Mouse (Mus musculus) hindbrain, postnatal 0 days (tissue): ENCODE measurements around the gene Tead2. TPM values are rescaled to one million over a fixed set of nuclear protein-coding genes. Genes with fewer than 3 reads are reported as not detected.

Source experiments
- ATAC-seq: fragments of 200-750 bp; cut with Nextera tagmentation; 2 replicates; pipeline ENCODE4 v1.8.0; 2017; ENCODE audit warnings: mild to moderate bottlenecking, moderate TSS enrichment, moderate library complexity
- DNase-seq: peaks from one replicate; pipeline ENCODE4 v3.0.0-alpha.2; 2015; ENCODE audit warnings: low spot score
- H3K27ac ChIP-seq: fragments of 300-500 bp; sonication (generic); 2 replicates; pipeline ENCODE4 v1.5.1; 2014; ENCODE audit warnings: mild to moderate bottlenecking
- H3K27me3 ChIP-seq: fragments of 300-500 bp; sonication (generic); 2 replicates; pipeline ENCODE4 v1.6.1; 2014; ENCODE audit warnings: low read length, mixed read lengths; ENCODE audit not compliant: insufficient read depth
- H3K36me3 ChIP-seq: fragments of 300-500 bp; sonication (generic); 2 replicates; pipeline ENCODE4 v1.6.1; 2014; ENCODE audit warnings: low read length, mixed read lengths; ENCODE audit not compliant: insufficient read depth
- H3K4me1 ChIP-seq: fragments of 300-500 bp; sonication (generic); 2 replicates; pipeline ENCODE4 v1.6.1; 2014; ENCODE audit warnings: antibody characterized with exemption, low read length, mixed read lengths; ENCODE audit not compliant: insufficient read depth
- H3K4me2 ChIP-seq: fragments of 300-500 bp; sonication (generic); 2 replicates; pipeline ENCODE4 v1.6.1; 2014; ENCODE audit warnings: low read depth, mild to moderate bottlenecking, low read length, moderate library complexity, mixed read lengths
- H3K4me3 ChIP-seq: fragments of 300-500 bp; sonication (generic); 2 replicates; pipeline ENCODE4 v1.5.1; 2014; ENCODE audit warnings: low read length
- H3K9ac ChIP-seq: fragments of 300-500 bp; sonication (generic); replicated peaks from 2 replicates; pipeline ENCODE4 v1.6.1; 2014; ENCODE audit warnings: mild to moderate bottlenecking, low read length, moderate library complexity, mixed read lengths
- H3K9me3 ChIP-seq: fragments of 300-500 bp; sonication (generic); 2 replicates; pipeline ENCODE4 v1.6.1; 2016; ENCODE audit warnings: low read length, mixed read lengths
- CTCF ChIP-seq: IDR thresholded peaks from 2 replicates; pipeline ENCODE4 v1.5.1; 2016; ENCODE audit warnings: antibody characterized with exemption, control low read depth, low read depth
- WGBS: fragments of 180-500 bp; shearing (Covaris S2); extraction: QIAGEN DNeasy Blood & Tissue Kit; methylation state at CpG from one replicate; pipeline ENCODE4 v1.1.7; 2014; 5-methylcytosine and 5-hydroxymethylcytosine counted together
- polyA plus RNA-seq: library from polyadenylated mRNA; unstranded; fragments of >200 nt; fragmentation: Nextera tagmentation; extraction: Ambion mirVana; gene quantifications from 2 replicates; pipeline ENCODE4 v1.2.1, GENCODE M21; 2015
- total RNA-seq: library from RNA; depleted of rRNA; stranded (reverse); fragments of >200 nt; gene quantifications from 2 replicates; pipeline ENCODE4 v1.2.3, GENCODE M21; 2014; rRNA removed

Gene Tead2
- total RNA-seq (58.0 and 73.6 TPM in 2 replicates), polyA plus RNA-seq (36.0 and 37.3 TPM in 2 replicates)

- peak within 1 kb of the TSS; percentile 50 for H3K4me3 ChIP-seq
- TF ChIP-seq CTCF = no peak
- peak within 1 kb of the TSS; percentile 81 for H3K27ac ChIP-seq
- H3K9me3 ChIP-seq = no peaks in the 10 kb centered on the region
- no peaks in the 10 kb centered on the region; the same call in 1 of the 2 replicates for H3K36me3 ChIP-seq
- under 1% methylated on average over 54 of the region's 55 CpGs for WGBS
- DNase-seq (peak; percentile 48), ATAC-seq (peak; percentile 60)
- 0 out of 2 replicates have a peak, but pooled peaks cover 5% of the 10 kb centered on the region for H3K27me3 ChIP-seq
- peaks cover 14% of the 10 kb centered on the region; the same call in 1 of the 2 replicates for H3K4me1 ChIP-seq
- peak within 1 kb of the TSS; percentile 71 for H3K4me2 ChIP-seq
- H3K9ac ChIP-seq = peak within 1 kb of the TSS; percentile 66
Observed at GRCm38 (mm10) chr7:45215673-45216441, at the start of gene Tead2. TSS of gene Tead2 (plus strand) at chr7:45215753.

GRCm38 (mm10) chr7:45166950-45167401, 48.6 kb upstream of the Tead2 start:
- Histone ChIP-seq H3K27ac (no peak overlapping the region), H3K9me3 (no peaks in the 10 kb centered on the region), H3K36me3 (no peaks in the 10 kb centered on the region), H3K9ac (no peak overlapping the region), H3K4me1 (peaks cover 9% of the 10 kb centered on the region; the same call in 1 of the 2 replicates), H3K4me2 (no peak overlapping the region), H3K4me3 (no peak overlapping the region), H3K27me3 (peaks cover 41% of the 10 kb centered on the region)
- ATAC-seq = no peak
- 18% methylated on average over 10 of the region's 10 CpGs for WGBS
- DNase-seq = no peak
- no peak for TF ChIP-seq CTCF

GRCm38 (mm10) chr7:45167761-45168445, 47.6 kb upstream of the Tead2 start:
- peaks cover 9% of the 10 kb centered on the region; the same call in 1 of the 2 replicates for H3K4me1 ChIP-seq
- peak overlapping the region; percentile 42 for H3K4me2 ChIP-seq
- no peak overlapping the region for H3K9ac ChIP-seq
- H3K36me3 ChIP-seq = no peaks in the 10 kb centered on the region
- no peak for TF ChIP-seq CTCF
- DNase-seq = no peak
- no peak for ATAC-seq
- H3K27me3 ChIP-seq = peaks cover 41% of the 10 kb centered on the region
- H3K27ac ChIP-seq = no peak overlapping the region
- WGBS = 3% methylated on average over 19 of the region's 19 CpGs
- no peaks in the 10 kb centered on the region for H3K9me3 ChIP-seq
- H3K4me3 ChIP-seq = no peak overlapping the region

- WGBS = 6% methylated on average over 24 of the region's 24 CpGs
- 0 out of 2 replicates have a peak overlapping the region, but pooled peaks have one; percentile 10 for H3K4me3 ChIP-seq
- H3K9ac ChIP-seq = peak overlapping the region; percentile 22; the same call in 1 of the 2 replicates
- no peaks in the 10 kb centered on the region for H3K9me3 ChIP-seq
- no peak for ATAC-seq
- H3K36me3 ChIP-seq = no peaks in the 10 kb centered on the region
- peaks cover 9% of the 10 kb centered on the region; the same call in 1 of the 2 replicates for H3K4me1 ChIP-seq
- H3K27me3 ChIP-seq = peaks cover 41% of the 10 kb centered on the region
- TF ChIP-seq CTCF = no peak
- DNase-seq = no peak
- H3K27ac ChIP-seq = no peak overlapping the region
- peak overlapping the region; percentile 42 for H3K4me2 ChIP-seq
Observed at GRCm38 (mm10) chr7:45168656-45169055, 46.9 kb upstream of the Tead2 start.

GRCm38 (mm10) chr7:45169495-45169894, 46.1 kb upstream of the Tead2 start:
- Histone ChIP-seq H3K4me3 (no peak overlapping the region), H3K9me3 (no peaks in the 10 kb centered on the region), H3K9ac (no peak overlapping the region), H3K27me3 (peaks cover 49% of the 10 kb centered on the region), H3K4me1 (peaks cover 9% of the 10 kb centered on the region; the same call in 1 of the 2 replicates), H3K4me2 (no peak overlapping the region), H3K36me3 (no peaks in the 10 kb centered on the region), H3K27ac (no peak overlapping the region)
- DNase-seq = no peak
- no peak for ATAC-seq
- no peak for TF ChIP-seq CTCF
- WGBS = 86% methylated on average over 3 of the region's 3 CpGs

GRCm38 (mm10) chr7:45172974-45173373, 42.6 kb upstream of the Tead2 start:
- no peak overlapping the region for H3K4me3 ChIP-seq
- H3K27me3 ChIP-seq = peaks cover 61% of the 10 kb centered on the region
- no peaks in the 10 kb centered on the region for H3K9me3 ChIP-seq
- 63% methylated on average over 7 of the region's 7 CpGs for WGBS
- peaks cover 5% of the 10 kb centered on the region; the same call in 1 of the 2 replicates for H3K4me1 ChIP-seq
- no peak overlapping the region for H3K4me2 ChIP-seq
- DNase-seq (no peak), ATAC-seq (no peak)
- no peak overlapping the region for H3K27ac ChIP-seq
- H3K9ac ChIP-seq = no peak overlapping the region
- TF ChIP-seq CTCF = peak; percentile 36
- no peaks in the 10 kb centered on the region for H3K36me3 ChIP-seq
